Mouse (Mus musculus) hindbrain, embryonic 11.5 days (tissue): Measurements from ENCODE around the gene Tcf7l2. TPM values are rescaled to one million over a fixed set of nuclear protein-coding genes. Genes with fewer than 3 reads are reported as not detected.
A peak's percentile ranks its signal among the peaks of the same experiment; 100 is the strongest.

Experiments used
- ATAC-seq: fragments of 200-750 bp; cut with Nextera tagmentation; 2 replicates; pipeline ENCODE4 v1.8.0; 2017; ENCODE audit warnings: mild to moderate bottlenecking, moderate TSS enrichment, moderate library complexity; ENCODE audit not compliant: low FRiP score
- DNase-seq: peaks from one replicate; pipeline ENCODE4 v3.0.0-alpha.2; 2015; ENCODE audit warnings: low spot score
- H3K27ac ChIP-seq: fragments of 300-500 bp; sonication (generic); 2 replicates; pipeline ENCODE4 v1.5.1; 2014; ENCODE audit warnings: mild to moderate bottlenecking, low read depth, low read length
- H3K27me3 ChIP-seq: fragments of 300-500 bp; sonication (generic); 2 replicates; pipeline ENCODE4 v1.6.1; 2014; ENCODE audit warnings: mild to moderate bottlenecking, low read length, moderate library complexity, mixed read lengths; ENCODE audit not compliant: control insufficient read depth, insufficient read depth
- H3K36me3 ChIP-seq: fragments of 300-500 bp; sonication (generic); 2 replicates; pipeline ENCODE4 v1.6.1; 2014; ENCODE audit warnings: mild to moderate bottlenecking, low read length, moderate library complexity, mixed read lengths; ENCODE audit not compliant: control insufficient read depth, insufficient read depth
- H3K4me1 ChIP-seq: fragments of 300-500 bp; sonication (generic); replicated peaks from 2 replicates; pipeline ENCODE4 v1.6.1; 2014; ENCODE audit warnings: low read length, mixed read lengths; ENCODE audit not compliant: control insufficient read depth, insufficient read depth
- H3K4me2 ChIP-seq: fragments of 300-500 bp; sonication (generic); replicated peaks from 2 replicates; pipeline ENCODE4 v1.6.1; 2014; ENCODE audit warnings: mild to moderate bottlenecking, low read depth, low read length
- H3K4me3 ChIP-seq: fragments of 300-500 bp; sonication (generic); 2 replicates; pipeline ENCODE4 v1.5.1; 2014; ENCODE audit warnings: low read depth, low read length
- H3K9ac ChIP-seq: fragments of 300-500 bp; sonication (generic); 2 replicates; pipeline ENCODE4 v1.6.1; 2014; ENCODE audit warnings: low read depth, low read length
- H3K9me3 ChIP-seq: fragments of 300-500 bp; sonication (generic); 2 replicates; pipeline ENCODE4 v1.6.1; 2016; ENCODE audit warnings: low read length; ENCODE audit not compliant: control insufficient read depth
- WGBS: fragments of 180-500 bp; shearing (Covaris S2); extraction: QIAGEN DNeasy Blood & Tissue Kit; methylation state at CpG from one replicate; pipeline ENCODE4 v1.1.7; 2014; 5-methylcytosine and 5-hydroxymethylcytosine counted together
- polyA plus RNA-seq: library from polyadenylated mRNA; unstranded; fragments of >200 nt; fragmentation: Nextera tagmentation; extraction: Ambion mirVana; gene quantifications from 2 replicates; pipeline ENCODE4 v1.2.1, GENCODE M21; 2014

Gene Tcf7l2
- polyA plus RNA-seq, 1 experiment from 2014 or later = 76.9 TPM

DNA sequence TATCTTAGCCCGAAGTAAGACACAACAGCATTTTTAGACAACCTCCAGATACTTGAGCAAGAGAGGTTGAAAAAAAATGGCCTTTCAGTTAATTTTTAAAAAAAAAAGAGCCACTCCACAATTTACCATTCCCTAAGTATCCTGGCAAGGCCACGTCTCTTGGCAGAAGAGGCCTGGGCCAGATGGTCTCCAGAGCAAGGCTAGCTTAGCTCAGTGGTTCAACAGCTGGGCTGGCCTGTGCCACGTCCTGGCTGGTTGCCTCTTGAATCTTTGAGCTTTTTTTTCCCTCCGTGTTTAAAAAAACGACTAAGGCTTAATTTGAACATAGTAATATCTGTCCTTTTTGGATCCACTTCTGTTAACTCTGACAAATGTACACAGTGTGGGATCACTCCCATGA is 209.8 kb downstream of the Tcf7l2 start:
- Histone ChIP-seq H3K9ac (no peak overlapping the region), H3K36me3 (no peaks in the 10 kb centered on the region), H3K4me1 (no peaks in the 10 kb centered on the region), H3K4me2 (no peak overlapping the region), H3K27me3 (no peaks in the 10 kb centered on the region), H3K4me3 (no peak overlapping the region), H3K27ac (no peak overlapping the region), H3K9me3 (no peaks in the 10 kb centered on the region)
- ATAC-seq (no peak), DNase-seq (no peak)
- 87% methylated on average over 5 of the region's 5 CpGs for WGBS

DNA sequence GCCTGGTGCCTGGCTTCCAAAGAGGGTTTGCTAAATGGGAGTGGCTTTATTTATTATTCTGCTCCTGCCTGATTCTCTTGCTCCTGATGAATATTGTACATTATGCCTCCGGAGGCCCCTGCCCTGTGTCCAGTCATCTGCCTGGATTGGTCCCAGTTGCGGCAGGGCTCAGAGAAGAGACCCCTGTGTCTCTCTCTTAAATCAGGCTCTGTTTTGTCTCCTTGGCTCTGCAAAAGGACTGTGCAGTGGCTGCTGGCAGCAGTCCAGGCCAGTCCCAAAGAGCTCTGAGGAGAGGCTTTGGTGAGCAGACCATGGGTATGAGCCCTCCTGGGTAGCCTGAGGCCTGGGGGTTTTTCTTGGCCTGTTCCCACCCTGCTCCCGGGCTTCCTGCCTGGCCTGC is 211.6 kb downstream of the Tcf7l2 start:
- no peaks in the 10 kb centered on the region for H3K4me1 ChIP-seq
- no peak overlapping the region for H3K4me2 ChIP-seq
- DNase-seq (no peak), ATAC-seq (no peak)
- 76% methylated on average over 3 of the region's 3 CpGs for WGBS
- no peaks in the 10 kb centered on the region for H3K36me3 ChIP-seq
- no peaks in the 10 kb centered on the region for H3K9me3 ChIP-seq
- no peak overlapping the region for H3K9ac ChIP-seq
- H3K27me3 ChIP-seq = no peaks in the 10 kb centered on the region
- H3K27ac ChIP-seq = no peak overlapping the region
- no peak overlapping the region for H3K4me3 ChIP-seq

DNA sequence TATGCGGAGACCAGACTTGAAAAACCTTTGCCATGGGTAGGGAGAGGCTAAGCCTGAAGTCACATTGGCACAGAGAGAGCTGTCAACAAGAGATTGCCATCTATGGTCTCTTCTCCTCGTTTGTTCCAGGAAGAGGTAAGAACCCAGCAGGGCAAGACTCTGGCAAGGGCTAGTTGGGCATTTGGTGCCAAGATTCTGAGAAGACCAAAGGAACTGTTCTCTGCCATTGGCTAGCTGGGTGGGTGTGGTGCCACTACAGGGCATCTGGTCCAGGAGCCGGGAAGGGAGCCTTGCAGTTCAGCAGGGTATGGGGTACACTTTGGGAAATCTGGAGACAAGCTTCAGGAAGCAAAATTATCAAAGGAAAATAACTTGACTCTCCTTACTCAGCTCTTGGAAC is 213.5 kb downstream of the Tcf7l2 start:
- Histone ChIP-seq H3K27me3 (no peaks in the 10 kb centered on the region), H3K4me1 (no peaks in the 10 kb centered on the region), H3K9me3 (no peaks in the 10 kb centered on the region), H3K4me2 (no peak overlapping the region), H3K9ac (no peak overlapping the region), H3K36me3 (no peaks in the 10 kb centered on the region), H3K27ac (no peak overlapping the region), H3K4me3 (no peak overlapping the region)
- ATAC-seq (no peak), DNase-seq (no peak)
- 83% methylated on average over 3 of the region's 3 CpGs for WGBS

DNA sequence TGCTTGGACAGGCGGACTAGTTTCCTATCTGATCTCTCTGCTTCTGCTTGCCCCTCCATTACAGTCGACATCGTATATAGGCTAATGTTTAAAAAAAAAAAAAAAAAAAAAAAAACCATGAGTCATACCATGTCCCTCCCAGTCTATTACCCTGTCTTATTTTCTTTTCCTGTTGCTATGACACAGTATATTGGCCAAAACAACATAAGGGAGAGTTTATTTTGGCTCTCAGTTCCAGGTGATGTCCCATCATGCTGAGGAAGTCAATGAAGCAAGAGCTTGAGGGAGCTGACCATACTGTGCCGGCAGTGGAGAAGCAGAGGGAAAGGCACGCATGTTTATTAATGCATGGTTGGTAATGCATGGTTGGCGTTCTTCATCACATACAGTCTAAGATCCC is 215.1 kb downstream of the Tcf7l2 start:
- no peaks in the 10 kb centered on the region for H3K27me3 ChIP-seq
- DNase-seq (no peak), ATAC-seq (no peak)
- H3K36me3 ChIP-seq = no peaks in the 10 kb centered on the region
- no peaks in the 10 kb centered on the region for H3K9me3 ChIP-seq
- WGBS = 97% methylated on average over 6 of the region's 6 CpGs
- H3K9ac ChIP-seq = no peak overlapping the region
- no peak overlapping the region for H3K27ac ChIP-seq
- no peak overlapping the region for H3K4me2 ChIP-seq
- no peaks in the 10 kb centered on the region for H3K4me1 ChIP-seq
- H3K4me3 ChIP-seq = no peak overlapping the region

GRCm38 (mm10) chr19:55964421-55964820 is 222.8 kb downstream of the Tcf7l2 start:
- ATAC-seq = no peak
- H3K27me3 ChIP-seq = no peaks in the 10 kb centered on the region
- no peak overlapping the region for H3K4me3 ChIP-seq
- H3K9me3 ChIP-seq = no peaks in the 10 kb centered on the region
- H3K9ac ChIP-seq = no peak overlapping the region
- H3K4me1 ChIP-seq = no peaks in the 10 kb centered on the region
- no peak overlapping the region for H3K27ac ChIP-seq
- WGBS = 93% methylated on average over 3 of the region's 3 CpGs
- no peak overlapping the region for H3K4me2 ChIP-seq
- DNase-seq = no peak
- no peaks in the 10 kb centered on the region for H3K36me3 ChIP-seq

DNA sequence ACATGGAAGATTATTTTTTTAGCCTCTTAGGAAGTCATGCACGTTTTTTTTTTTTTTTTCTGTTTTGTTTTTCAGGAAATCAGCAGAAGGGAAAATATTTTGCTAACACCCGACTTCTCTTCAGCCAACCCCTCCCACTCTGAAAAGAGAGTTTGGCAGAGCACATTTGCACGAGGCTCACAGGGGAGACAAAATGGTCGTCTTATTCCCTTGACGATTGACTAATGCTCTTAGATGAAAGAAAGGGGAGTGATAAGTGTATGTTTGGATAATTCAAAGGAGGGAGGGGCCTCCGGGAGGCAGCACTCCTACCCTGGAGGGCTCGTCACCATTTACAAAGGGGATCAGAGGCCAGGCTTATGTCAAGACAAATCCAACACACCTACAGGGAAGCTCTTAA is 224.4 kb downstream of the Tcf7l2 start:
- ATAC-seq (no peak), DNase-seq (no peak)
- Histone ChIP-seq H3K9ac (no peak overlapping the region), H3K27ac (no peak overlapping the region), H3K4me3 (no peak overlapping the region), H3K27me3 (0 out of 2 replicates have a peak, but pooled peaks cover 2% of the 10 kb centered on the region), H3K4me2 (no peak overlapping the region), H3K4me1 (0 out of 2 replicates have a peak, but pooled peaks cover 6% of the 10 kb centered on the region), H3K36me3 (no peaks in the 10 kb centered on the region), H3K9me3 (no peaks in the 10 kb centered on the region)
- 35% methylated on average over 7 of the region's 7 CpGs for WGBS

- no peak overlapping the region for H3K27ac ChIP-seq
- 0 out of 2 replicates have a peak, but pooled peaks cover 6% of the 10 kb centered on the region for H3K4me1 ChIP-seq
- H3K9me3 ChIP-seq = no peaks in the 10 kb centered on the region
- no peaks in the 10 kb centered on the region for H3K36me3 ChIP-seq
- 0 out of 2 replicates have a peak, but pooled peaks cover 2% of the 10 kb centered on the region for H3K27me3 ChIP-seq
- no peak for ATAC-seq
- DNase-seq = peak; percentile 31
- WGBS = 19% methylated on average over 14 of the region's 14 CpGs
- H3K4me2 ChIP-seq = no peak overlapping the region
- H3K4me3 ChIP-seq = no peak overlapping the region
- H3K9ac ChIP-seq = no peak overlapping the region; the same call in 1 of the 2 replicates
Measured at GRCm38 (mm10) chr19:55969929-55970531, 228.4 kb downstream of the Tcf7l2 start.

- DNase-seq (no peak), ATAC-seq (no peak)
- H3K4me3 ChIP-seq = no peak overlapping the region
- H3K27me3 ChIP-seq = no peaks in the 10 kb centered on the region
- H3K36me3 ChIP-seq = no peaks in the 10 kb centered on the region
- H3K4me1 ChIP-seq = no peaks in the 10 kb centered on the region
- H3K9me3 ChIP-seq = no peaks in the 10 kb centered on the region
- no peak overlapping the region for H3K9ac ChIP-seq
- H3K27ac ChIP-seq = no peak overlapping the region
- 89% methylated on average over 9 of the region's 9 CpGs for WGBS
- H3K4me2 ChIP-seq = no peak overlapping the region
Measured at GRCm38 (mm10) chr19:55976073-55976472, 234.5 kb downstream of the Tcf7l2 start.
